Mouse (Mus musculus): ENCODE measurements at regions not wholly inside any gene's neighbourhood (a gene's known extent, or its start where the extent isn't known, plus 50 kb on each side); places are given as distances from the start of the nearest gene placed in this dataset.
"Not testable (repeated sequence)": the region's sequence is repeated elsewhere in the genome, so short reads cannot be mapped to it uniquely, and the experiment has no call there.

GRCm38 (mm10) chr13:75399846-75400245 lies 306.7 kb upstream of the Ell2 start:
- H3K4me2 ChIP-seq (replicated peaks); H3K9ac ChIP-seq (replicated peaks); H3K27ac ChIP-seq (replicated peaks); H3K9me3 ChIP-seq; ATAC-seq (ENCODE audit: low FRiP score, low read depth); H3K4me1 ChIP-seq; H3K36me3 ChIP-seq; H3K27me3 ChIP-seq; H3K4me3 ChIP-seq: not testable (repeated sequence)
- WGBS, result 85% methylated on average over 3 of the region's 3 CpGs

GRCm38 (mm10) chr13:75420726-75421125 lies 285.8 kb upstream of the Ell2 start:
- no peak for ATAC-seq (ENCODE audit: low FRiP score, low read depth)
- 80% methylated on average over 2 of the region's 2 CpGs for WGBS
- Histone ChIP-seq H3K9ac (replicated peaks) (no peak overlapping the region), H3K9me3 (no peaks in the 10 kb centered on the region), H3K27me3 (no peaks in the 10 kb centered on the region), H3K4me2 (replicated peaks) (no peak overlapping the region), H3K36me3 (no peaks in the 10 kb centered on the region), H3K27ac (replicated peaks) (no peak overlapping the region), H3K4me3 (no peak overlapping the region), H3K4me1 (no peaks in the 10 kb centered on the region)

GRCm38 (mm10) chr13:75426971-75427370 lies 279.6 kb upstream of the Ell2 start:
- H3K36me3 ChIP-seq, result no peaks in the 10 kb centered on the region
- H3K4me1 ChIP-seq, result no peaks in the 10 kb centered on the region
- peak; percentile 56; the same call in 1 of the 2 replicates for ATAC-seq (ENCODE audit: low FRiP score, low read depth)
- no peak overlapping the region for H3K27ac ChIP-seq (replicated peaks)
- WGBS, result 20% methylated on average over 3 of the region's 3 CpGs
- no peaks in the 10 kb centered on the region for H3K27me3 ChIP-seq
- H3K9ac ChIP-seq (replicated peaks), result no peak overlapping the region
- no peak overlapping the region for H3K4me2 ChIP-seq (replicated peaks)
- H3K4me3 ChIP-seq, result no peak overlapping the region
- no peaks in the 10 kb centered on the region for H3K9me3 ChIP-seq

GRCm38 (mm10) chr13:75439170-75439569 lies 267.4 kb upstream of the Ell2 start:
- WGBS, result 76% methylated on average over 2 of the region's 2 CpGs
- H3K4me2 ChIP-seq (replicated peaks), result no peak overlapping the region
- H3K4me3 ChIP-seq, result no peak overlapping the region
- H3K9me3 ChIP-seq, result no peaks in the 10 kb centered on the region
- no peaks in the 10 kb centered on the region for H3K27me3 ChIP-seq
- H3K4me1 ChIP-seq, result no peaks in the 10 kb centered on the region
- H3K9ac ChIP-seq (replicated peaks), result no peak overlapping the region
- no peak for ATAC-seq (ENCODE audit: low FRiP score, low read depth)
- H3K27ac ChIP-seq (replicated peaks), result no peak overlapping the region
- H3K36me3 ChIP-seq, result no peaks in the 10 kb centered on the region

GRCm38 (mm10) chr13:75440051-75440450 lies 266.5 kb upstream of the Ell2 start:
- WGBS, result 94% methylated on average over 6 of the region's 6 CpGs
- no peaks in the 10 kb centered on the region for H3K9me3 ChIP-seq
- no peak for ATAC-seq (ENCODE audit: low FRiP score, low read depth)

GRCm38 (mm10) chr13:75460335-75460878 lies 246.2 kb upstream of the Ell2 start:
- no peak overlapping the region for H3K4me3 ChIP-seq
- H3K27me3 ChIP-seq, result no peaks in the 10 kb centered on the region
- no peaks in the 10 kb centered on the region for H3K9me3 ChIP-seq
- no peak overlapping the region for H3K27ac ChIP-seq (replicated peaks)
- no peak overlapping the region for H3K9ac ChIP-seq (replicated peaks)
- H3K36me3 ChIP-seq, result no peaks in the 10 kb centered on the region
- no peak for ATAC-seq (ENCODE audit: low FRiP score, low read depth)
- 54% methylated on average over 1 of the region's 1 CpGs for WGBS
- H3K4me1 ChIP-seq, result no peaks in the 10 kb centered on the region
- H3K4me2 ChIP-seq (replicated peaks), result no peak overlapping the region

More at GRCm38 (mm10) chr13:75440051-75440450, 266.5 kb upstream of the Ell2 start:
- H3K36me3 ChIP-seq, result no peaks in the 10 kb centered on the region
- H3K4me2 ChIP-seq (replicated peaks), result no peak overlapping the region
- no peaks in the 10 kb centered on the region for H3K27me3 ChIP-seq
- no peak overlapping the region for H3K27ac ChIP-seq (replicated peaks)
- H3K9ac ChIP-seq (replicated peaks), result no peak overlapping the region
- no peaks in the 10 kb centered on the region for H3K4me1 ChIP-seq
- H3K4me3 ChIP-seq, result no peak overlapping the region

GRCm38 (mm10) chr13:75461273-75461672 lies 245.3 kb upstream of the Ell2 start:
- H3K4me1 ChIP-seq, result no peaks in the 10 kb centered on the region
- no peak overlapping the region for H3K9ac ChIP-seq (replicated peaks)
- no peaks in the 10 kb centered on the region for H3K27me3 ChIP-seq
- no peak overlapping the region for H3K4me3 ChIP-seq
- no peak overlapping the region for H3K27ac ChIP-seq (replicated peaks)
- H3K36me3 ChIP-seq, result no peaks in the 10 kb centered on the region
- H3K4me2 ChIP-seq (replicated peaks), result no peak overlapping the region
- no peaks in the 10 kb centered on the region for H3K9me3 ChIP-seq
- ATAC-seq (ENCODE audit: low FRiP score, low read depth), result no peak
- 66% methylated on average over 2 of the region's 2 CpGs for WGBS

GRCm38 (mm10) chr13:75467225-75467624 lies 239.3 kb upstream of the Ell2 start:
- Histone ChIP-seq H3K36me3 (no peaks in the 10 kb centered on the region), H3K27me3 (no peaks in the 10 kb centered on the region), H3K27ac (replicated peaks) (no peak overlapping the region), H3K4me2 (replicated peaks) (no peak overlapping the region), H3K9me3 (no peaks in the 10 kb centered on the region), H3K4me3 (no peak overlapping the region), H3K9ac (replicated peaks) (no peak overlapping the region), H3K4me1 (no peaks in the 10 kb centered on the region)
- no peak for ATAC-seq (ENCODE audit: low FRiP score, low read depth)
- WGBS, result 99% methylated on average over 2 of the region's 2 CpGs

- 93% methylated on average over 1 of the region's 1 CpGs for whole genome bisulfite sequencing
- no peak overlapping the region for H3K9ac ChIP-seq (replicated peaks)
- no peaks in the 10 kb centered on the region for H3K27me3 ChIP-seq
- H3K4me2 ChIP-seq (replicated peaks), result no peak overlapping the region
- no peak overlapping the region for H3K4me3 ChIP-seq
- ATAC-seq (ENCODE audit: low FRiP score, low read depth), result no peak
- H3K27ac ChIP-seq (replicated peaks), result no peak overlapping the region
- H3K4me1 ChIP-seq, result no peaks in the 10 kb centered on the region
- no peaks in the 10 kb centered on the region for H3K9me3 ChIP-seq
- no peaks in the 10 kb centered on the region for H3K36me3 ChIP-seq
These were observed 230.5 kb upstream of the Ell2 start for GRCm38 (mm10) chr13:75475828-75476597.

GRCm38 (mm10) chr13:75483157-75483915 lies 223.2 kb upstream of the Ell2 start:
- not testable (repeated sequence) for H3K9ac ChIP-seq (replicated peaks); H3K4me3 ChIP-seq; H3K4me1 ChIP-seq; H3K4me2 ChIP-seq (replicated peaks); H3K27ac ChIP-seq (replicated peaks); ATAC-seq (ENCODE audit: low FRiP score, low read depth); H3K27me3 ChIP-seq; H3K9me3 ChIP-seq; H3K36me3 ChIP-seq
- 85% methylated on average over 7 of the region's 7 CpGs for WGBS

GRCm38 (mm10) chr13:75484252-75484651 lies 222.3 kb upstream of the Ell2 start:
- 82% methylated on average over 2 of the region's 2 CpGs for WGBS
- not testable (repeated sequence) for H3K9ac ChIP-seq (replicated peaks); H3K4me1 ChIP-seq; H3K9me3 ChIP-seq; H3K27me3 ChIP-seq; ATAC-seq (ENCODE audit: low FRiP score, low read depth); H3K27ac ChIP-seq (replicated peaks); H3K4me3 ChIP-seq; H3K36me3 ChIP-seq; H3K4me2 ChIP-seq (replicated peaks)

GRCm38 (mm10) chr13:75501530-75501929 lies 205.0 kb upstream of the Ell2 start:
- Histone ChIP-seq H3K4me1 (no peaks in the 10 kb centered on the region), H3K9ac (replicated peaks) (no peak overlapping the region), H3K9me3 (no peaks in the 10 kb centered on the region), H3K4me3 (no peak overlapping the region), H3K4me2 (replicated peaks) (no peak overlapping the region), H3K27ac (replicated peaks) (no peak overlapping the region), H3K36me3 (no peaks in the 10 kb centered on the region), H3K27me3 (no peaks in the 10 kb centered on the region)
- no peak for ATAC-seq (ENCODE audit: low FRiP score, low read depth)
- WGBS, result 80% methylated on average over 3 of the region's 3 CpGs
